Mouse (Mus musculus): ENCODE measurements around the gene Hpdl.

DNA sequence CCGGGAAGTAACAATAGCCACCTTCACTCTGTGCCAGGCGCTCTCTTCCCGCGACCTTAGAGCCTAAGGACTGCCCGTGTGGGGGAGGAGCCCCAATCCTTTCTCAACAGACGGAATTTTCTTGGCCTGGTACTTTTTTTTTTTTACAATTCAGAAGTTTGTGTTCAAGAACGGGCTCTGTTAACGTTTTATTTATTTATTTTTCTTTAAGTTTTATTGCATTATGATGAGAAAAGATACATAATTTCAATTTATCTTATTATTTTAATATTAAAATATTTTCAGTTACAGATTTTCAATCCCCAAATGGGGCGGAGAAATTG is at the start of gene Hpdl:
- TF ChIP-seq CTCF (IDR thresholded peaks at IDR 0.05; ENCODE audit: borderline replicate concordance, control insufficient read depth, extremely low read depth, insufficient read depth, low read length, poor library complexity) (no peak), POLR2A (IDR thresholded peaks at IDR 0.05; ENCODE audit: control insufficient read depth, extremely low read depth, insufficient read depth, low read length, poor library complexity) (no peak)

Data from thymus, adult 2 months (tissue).